Mouse (Mus musculus) cerebellum, adult 2 months (tissue): ENCODE data around the gene Hoxd11.

ENCODE experiments used
- CTCF ChIP-seq: fragments of 200-500 bp; IDR thresholded peaks from 2 replicates; pipeline ENCODE4 v1.5.1; 2011; ENCODE audit warnings: low read depth, mild to moderate bottlenecking, control low read depth, low read length, moderate library complexity, borderline replicate concordance; ENCODE audit not compliant: insufficient read depth
- POLR2A ChIP-seq: fragments of 200-500 bp; IDR thresholded peaks from 2 replicates; pipeline ENCODE4 v1.6.1; 2011; ENCODE audit warnings: low read length, control low read depth, borderline replicate concordance; ENCODE audit not compliant: insufficient read depth

DNA sequence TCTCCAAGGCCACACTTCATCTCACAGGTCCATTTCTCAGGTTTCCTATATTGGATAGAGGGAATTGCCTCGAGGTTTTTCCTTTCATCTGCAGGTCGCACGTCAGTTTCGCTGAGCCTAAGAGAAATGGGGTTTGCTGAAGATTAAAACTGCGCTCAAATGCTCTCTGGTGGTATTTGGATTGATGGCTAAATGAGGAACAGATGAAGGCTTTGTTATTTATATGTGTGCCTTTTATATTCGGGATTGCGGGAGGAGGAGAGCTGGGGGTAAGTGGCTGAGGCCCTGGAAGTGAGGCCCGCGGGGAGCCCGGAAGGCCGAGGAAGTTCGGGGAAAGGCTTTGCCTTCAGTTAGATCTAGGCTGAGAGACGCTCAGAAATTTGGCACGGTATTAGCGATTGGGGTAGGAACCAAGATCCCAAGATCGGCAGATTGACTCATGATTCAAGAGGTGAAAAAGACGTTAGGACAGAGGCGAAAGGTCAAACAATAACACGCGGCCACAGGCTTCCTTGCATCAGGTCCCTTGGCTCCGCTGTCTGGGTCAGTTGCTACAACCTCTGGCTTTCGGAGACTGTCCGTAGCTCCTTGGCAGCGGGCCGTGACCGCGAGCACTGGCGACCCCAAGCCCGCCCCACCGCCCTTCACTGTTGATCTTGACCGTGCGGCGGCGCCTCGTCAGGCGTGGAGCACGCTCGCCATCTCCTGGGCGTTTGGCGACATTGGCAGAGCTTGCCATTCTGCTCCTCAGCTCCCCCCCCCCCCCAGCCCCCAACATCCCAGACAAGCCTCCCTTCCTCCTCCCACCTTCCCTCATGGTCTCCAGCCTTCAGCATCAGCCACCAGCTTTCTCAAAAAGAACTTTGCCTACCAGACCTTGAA, 6.6 kb upstream of the Hoxd11 start:
- no peak for TF ChIP-seq POLR2A
- TF ChIP-seq CTCF: peak; percentile 64
